Mouse (Mus musculus) heart, adult 2 months (tissue): ENCODE results near the gene Ssh3. TPM values are rescaled to one million over a fixed set of nuclear protein-coding genes. Genes with fewer than 3 reads are reported as not detected.
A peak's percentile ranks its signal among the peaks of the same experiment; 100 is the strongest.

Experiments used
- DNase-seq, 2 experiments: peaks; one replicate each; pipeline ENCODE4 v3.0.0; 2021
- H3K27ac ChIP-seq: fragments of 200-600 bp; 2 replicates; pipeline ENCODE4 v1.8.1; 2022
- H3K27me3 ChIP-seq: fragments of 200-500 bp; 2 replicates; pipeline ENCODE4 v1.6.1; 2012; ENCODE audit warnings: mild to moderate bottlenecking, low read length, inconsistent platforms, mixed read lengths; ENCODE audit not compliant: control insufficient read depth, insufficient read depth
- H3K36me3 ChIP-seq: fragments of 200-500 bp; 2 replicates; pipeline ENCODE4 v1.6.1; 2012; ENCODE audit warnings: low read length, inconsistent platforms; ENCODE audit not compliant: control insufficient read depth, insufficient read depth
- H3K4me1 ChIP-seq: fragments of 200-500 bp; 2 replicates; pipeline ENCODE4 v1.6.1; 2011; ENCODE audit warnings: low read length; ENCODE audit not compliant: control insufficient read depth, insufficient read depth
- H3K4me3 ChIP-seq: fragments of 200-600 bp; 2 replicates; pipeline ENCODE4 v1.8.1; 2022
- H3K79me2 ChIP-seq: fragments of 200-500 bp; replicated peaks from 2 replicates; pipeline ENCODE4 v1.6.1; 2012; ENCODE audit warnings: mild to moderate bottlenecking, inconsistent platforms, low read length, moderate library complexity, mixed read lengths; ENCODE audit not compliant: control insufficient read depth, insufficient read depth
- H3K9ac ChIP-seq: fragments of 200-500 bp; 2 replicates; pipeline ENCODE4 v1.6.1; 2012; ENCODE audit warnings: low read depth, mild to moderate bottlenecking, control low read depth, inconsistent platforms, low read length, mixed read lengths
- CTCF ChIP-seq: fragments of 200-600 bp; IDR thresholded peaks from 2 replicates; pipeline ENCODE4 v1.8.1; 2022; ENCODE audit warnings: antibody characterized with exemption, mild to moderate bottlenecking, moderate library complexity
- EP300 ChIP-seq: fragments of 200-500 bp; IDR thresholded peaks from 2 replicates; pipeline ENCODE4 v1.6.1; 2011; ENCODE audit warnings: low read depth, low read length, control low read depth; ENCODE audit not compliant: insufficient read depth
- POLR2A ChIP-seq: fragments of 200-500 bp; IDR thresholded peaks from 2 replicates; pipeline ENCODE4 v1.6.1; 2011; ENCODE audit warnings: mild to moderate bottlenecking, low read depth, low read length, control low read depth; ENCODE audit not compliant: insufficient read depth
- WGBS: fragments of 180-500 bp; shearing (Covaris S2); methylation state at CpG from one replicate; pipeline ENCODE4 v1.1.7; 2018; 5-methylcytosine and 5-hydroxymethylcytosine counted together
- intact Hi-C: fragments of 180-260 bp; cut with DNase I; formaldehyde crosslinking; loops from one replicate; pipeline ENCODE4 v1.15.1; 2025
- polyA plus RNA-seq: library from polyadenylated mRNA; depleted of rRNA; stranded (reverse); fragments of >200 nt; gene quantifications from 2 replicates; pipeline ENCODE4 v1.2.3, GENCODE M21; 2012
- total RNA-seq, 2 experiments: library from RNA; stranded (reverse); gene quantifications; 2 replicates each; pipeline ENCODE4 v1.2.3; 2021

Gene Ssh3
- total and polyA plus RNA-seq, 3 experiments, result 6.7 to 15.9 (median 7.3) TPM

DNA sequence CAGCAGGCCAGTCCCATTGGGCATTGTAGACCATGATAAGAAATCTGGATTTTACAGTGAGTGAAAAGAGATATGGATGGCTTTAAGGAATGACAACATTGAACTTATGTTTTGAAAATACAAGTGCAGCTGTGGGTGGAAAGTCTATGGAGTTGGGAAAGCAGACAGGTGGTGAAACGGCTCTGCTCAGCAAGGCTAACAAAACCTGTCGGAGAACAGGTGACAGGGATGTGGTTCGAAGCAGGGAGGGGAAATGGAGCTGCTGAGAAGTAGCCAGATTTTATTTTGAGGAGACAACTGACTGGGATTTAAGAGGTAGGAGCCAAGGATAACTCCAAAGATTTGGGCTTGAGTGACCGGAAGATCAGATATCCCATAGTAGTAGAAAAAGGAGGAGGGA is 34.4 kb downstream of the Ssh3 start:
- 72% methylated on average over 4 of the region's 4 CpGs for WGBS
- Histone ChIP-seq H3K4me1 (peaks cover 10% of the 10 kb centered on the region), H3K79me2 (no peaks in the 10 kb centered on the region), H3K27me3 (no peaks in the 10 kb centered on the region), H3K4me3 (no peak overlapping the region), H3K9ac (no peak overlapping the region), H3K36me3 (no peaks in the 10 kb centered on the region), H3K27ac (no peak overlapping the region)
- intact Hi-C loops, result no loop called here
- DNase-seq, result no peak
- TF ChIP-seq EP300, result no peak
- no peak for TF ChIP-seq POLR2A
- no peak for TF ChIP-seq CTCF

DNA sequence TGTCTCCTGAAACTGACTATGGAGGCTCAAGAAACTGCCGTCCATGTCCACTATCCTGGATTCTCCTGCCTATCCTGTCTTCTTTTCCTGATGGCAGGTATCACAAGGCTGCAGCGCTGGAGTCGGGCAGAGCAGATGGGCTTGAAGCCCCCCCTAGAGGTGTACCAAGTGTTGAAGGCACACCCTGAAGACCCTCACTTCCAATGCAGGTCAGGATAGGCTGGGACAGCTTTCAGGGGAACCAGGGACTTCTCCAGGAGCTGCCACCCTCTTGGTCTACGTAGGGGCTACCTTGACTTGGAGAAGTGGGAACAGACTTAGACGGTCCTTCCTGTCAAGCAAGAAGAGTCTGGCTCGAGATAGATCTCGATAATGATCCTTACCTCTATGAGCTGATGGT is 36.3 kb downstream of the Ssh3 start:
- 79% methylated on average over 7 of the region's 7 CpGs for WGBS
- intact Hi-C loops, result no loop called here
- no peaks in the 10 kb centered on the region for H3K27me3 ChIP-seq
- TF ChIP-seq EP300, result no peak
- no peak for TF ChIP-seq POLR2A
- TF ChIP-seq CTCF, result no peak
- H3K4me1 ChIP-seq, result peaks cover 10% of the 10 kb centered on the region
- H3K9ac ChIP-seq, result no peak overlapping the region
- H3K27ac ChIP-seq, result peak overlapping the region; percentile 99
- no peak for DNase-seq
- H3K79me2 ChIP-seq, result no peaks in the 10 kb centered on the region
- no peaks in the 10 kb centered on the region for H3K36me3 ChIP-seq
- peak overlapping the region; percentile 7; the same call in 1 of the 2 replicates for H3K4me3 ChIP-seq

DNA sequence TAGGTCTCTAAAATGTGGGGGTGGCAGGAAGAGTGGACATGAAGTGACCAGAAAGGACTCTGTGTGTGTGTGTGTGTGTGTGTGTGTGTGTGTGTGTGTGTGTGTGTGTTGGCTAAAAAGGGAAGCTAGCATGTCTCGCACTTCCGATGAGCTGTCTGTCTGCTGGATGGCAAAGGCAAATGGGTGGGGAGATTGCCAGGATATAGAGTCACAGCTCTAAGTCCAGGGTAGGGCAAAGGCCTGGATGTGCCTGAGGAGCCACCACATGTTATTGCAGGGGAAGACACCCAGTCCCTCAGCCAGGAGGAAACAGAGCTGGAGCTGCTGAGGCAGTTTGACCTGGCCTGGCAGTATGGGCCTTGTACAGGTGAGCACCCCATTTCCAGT is 36.8 kb downstream of the Ssh3 start:
- H3K27ac ChIP-seq, result peak overlapping the region; percentile 99
- intact Hi-C loops, result no loop called here

DNA sequence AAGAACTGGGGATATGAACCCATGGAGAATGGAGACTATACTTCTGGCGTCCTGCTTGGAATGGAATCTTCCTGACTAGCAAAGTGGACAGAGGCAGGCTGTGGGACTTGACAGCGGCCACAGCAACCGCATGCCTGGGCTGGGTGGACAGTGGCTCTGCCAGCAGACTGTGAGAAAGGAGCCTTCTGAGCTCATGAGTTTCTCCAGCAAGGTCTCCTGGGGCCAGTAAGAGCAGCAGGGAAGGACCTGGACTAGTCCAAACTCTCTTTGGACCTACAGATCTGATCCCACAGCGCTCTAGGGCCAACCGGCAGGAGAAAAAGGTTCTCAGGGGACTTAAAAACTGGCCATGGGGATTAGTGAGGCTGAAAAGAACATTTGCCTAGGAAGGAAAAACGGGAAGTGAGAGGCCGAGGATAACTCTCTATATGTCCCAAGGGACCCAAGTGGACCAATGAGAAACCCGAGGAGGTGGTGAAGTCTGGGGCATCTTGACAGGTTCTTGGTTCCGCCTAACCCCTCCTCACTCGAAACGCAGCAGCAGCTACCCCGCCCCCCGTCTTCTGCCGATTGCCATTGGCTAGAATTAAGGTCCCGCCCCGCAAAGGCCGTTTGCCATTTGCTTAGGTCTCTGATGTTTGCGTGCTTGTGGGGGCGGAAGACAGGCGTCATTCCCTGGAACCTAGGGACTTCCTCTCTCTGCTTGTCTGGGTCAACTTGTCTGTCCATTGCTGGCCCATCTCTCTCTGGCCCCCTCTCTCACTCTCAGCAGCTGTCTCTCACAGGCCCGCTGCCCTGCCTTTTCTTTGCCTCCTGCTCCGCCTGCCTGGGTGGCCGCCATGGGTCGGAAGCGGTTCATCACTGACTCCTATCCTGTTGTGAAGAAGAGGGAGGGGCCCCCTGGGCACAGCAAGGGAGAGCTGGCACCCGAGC is 37.5 kb downstream of the Ssh3 start, which contains the start of gene Pold4:
TSS of gene Pold4 (plus strand) at position 647 of the 933 bp plus-strand sequence.
- H3K79me2 ChIP-seq, result no peaks in the 10 kb centered on the region
- DNase-seq, result peak; percentile 97 to 98
- peak within 1 kb of the TSS; percentile 99 for H3K27ac ChIP-seq
- TF ChIP-seq POLR2A, result peak; percentile 95
- TF ChIP-seq CTCF, result no peak
- 2% methylated on average over 26 of the region's 26 CpGs for WGBS
- intact Hi-C loops, result no loop called here
- H3K36me3 ChIP-seq, result no peaks in the 10 kb centered on the region
- H3K4me1 ChIP-seq, result peaks cover 10% of the 10 kb centered on the region
- H3K4me3 ChIP-seq, result peak within 1 kb of the TSS; percentile 68
- H3K27me3 ChIP-seq, result no peaks in the 10 kb centered on the region
- peak within 1 kb of the TSS; percentile 68 for H3K9ac ChIP-seq

More for the DNA sequence above, 36.8 kb downstream of the Ssh3 start:
- DNase-seq, result no peak
- Histone ChIP-seq H3K4me1 (peaks cover 10% of the 10 kb centered on the region), H3K4me3 (peak overlapping the region; percentile 68), H3K27me3 (no peaks in the 10 kb centered on the region), H3K79me2 (no peaks in the 10 kb centered on the region), H3K9ac (peak overlapping the region; percentile 68), H3K36me3 (no peaks in the 10 kb centered on the region)
- whole genome bisulfite sequencing, result 0% methylated on average over 2 of the region's 2 CpGs
- TF ChIP-seq POLR2A (no peak), CTCF (no peak)

DNA sequence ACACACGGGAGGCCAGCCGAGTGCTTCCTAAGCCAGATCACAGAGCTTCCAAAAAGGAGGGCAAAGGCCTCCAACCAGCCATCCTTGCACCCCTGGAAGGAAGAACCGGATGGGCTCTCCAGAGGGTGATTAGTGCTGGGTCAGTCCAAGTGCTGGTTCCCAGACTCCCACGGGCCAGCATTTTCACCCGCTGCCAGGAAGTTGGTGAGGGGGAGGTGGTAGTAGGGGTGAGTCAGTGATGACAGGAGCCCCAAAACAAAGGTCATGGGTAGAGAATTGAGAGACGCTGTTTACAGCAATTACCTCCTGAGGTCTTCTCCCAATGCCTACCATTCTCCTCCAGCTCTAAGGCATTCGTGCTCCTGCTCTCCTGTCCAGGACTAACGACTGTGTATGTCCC is 38.6 kb downstream of the Ssh3 start:
- H3K27ac ChIP-seq, result peak overlapping the region; percentile 59
- DNase-seq, result peak in 1 of 2 experiments; percentile 41
- H3K4me1 ChIP-seq, result peaks cover 10% of the 10 kb centered on the region
- H3K36me3 ChIP-seq, result no peaks in the 10 kb centered on the region
- intact Hi-C loops, result no loop called here
- TF ChIP-seq CTCF (no peak), POLR2A (no peak), EP300 (no peak)
- H3K79me2 ChIP-seq, result no peaks in the 10 kb centered on the region
- H3K27me3 ChIP-seq, result no peaks in the 10 kb centered on the region
- H3K9ac ChIP-seq, result no peak overlapping the region
- WGBS, result 46% methylated on average over 8 of the region's 8 CpGs
- no peak overlapping the region for H3K4me3 ChIP-seq

DNA sequence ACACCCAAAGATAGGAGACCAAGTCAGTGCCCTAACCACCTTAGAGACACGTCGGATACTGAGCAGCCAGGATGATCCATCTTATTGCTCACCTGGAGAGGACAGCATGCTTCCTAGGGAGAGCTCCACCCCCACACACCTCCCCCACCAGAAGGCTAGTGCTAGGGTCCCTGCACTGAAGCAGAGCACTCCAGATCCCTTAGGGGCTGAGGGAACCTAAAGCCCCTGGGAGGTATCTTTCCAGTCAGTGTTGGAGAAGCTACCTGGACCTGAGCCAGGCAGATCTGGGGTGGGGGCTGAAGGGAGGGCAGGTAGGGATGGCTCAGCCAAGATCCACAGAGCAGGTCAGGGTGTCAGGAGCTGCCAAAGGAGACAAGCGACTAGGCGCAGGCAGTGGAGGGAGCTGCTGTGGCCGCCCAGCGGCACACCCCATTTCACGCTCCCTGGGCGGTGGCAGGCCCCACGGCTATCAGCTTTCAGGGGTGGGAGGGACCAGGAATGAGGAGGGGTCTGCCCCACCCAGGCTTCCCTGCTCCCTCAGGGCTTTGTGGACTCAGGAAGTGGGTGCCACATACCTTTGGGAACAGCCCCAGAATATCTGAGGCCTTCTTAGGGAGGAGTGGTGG is 39.4 kb downstream of the Ssh3 start:
- 80% methylated on average over 9 of the region's 9 CpGs for WGBS
- Histone ChIP-seq H3K27ac (peak overlapping the region; percentile 59; the same call in 1 of the 2 replicates), H3K27me3 (no peaks in the 10 kb centered on the region), H3K79me2 (no peaks in the 10 kb centered on the region), H3K9ac (no peak overlapping the region), H3K4me3 (no peak overlapping the region), H3K36me3 (no peaks in the 10 kb centered on the region), H3K4me1 (peaks cover 10% of the 10 kb centered on the region)
- no peak for TF ChIP-seq EP300
- no peak for DNase-seq
- intact Hi-C loops, result loop anchor here (2.0 to 5.0 kb wide), 4 partner anchors 59 to 212 kb away; partner anchors contain the start of gene Aip
